Comparison of ENCODE assay signal across 24 mouse cellular contexts in genomic region chr7:70032857-70033256, GRCm38 (mm10).
"Had no signal": no experiment of that assay in that cellular context is flagged by ENCODE, and none has a peak within 500 bp of the region (broad histone marks: within the 10 kb centered on the region; RNA-seq: fewer than 3 reads in every experiment).

No protein-coding gene starts in this region.

- H3K9ac ChIP-seq: heart, embryonic 12.5 days; hindbrain, embryonic 13.5 days; intestine, embryonic 15.5 days; limb, embryonic 12.5 days; liver, embryonic 13.5 days; liver, embryonic 15.5 days; liver, postnatal 0 days had no signal

- H3K4me3 ChIP-seq: heart, embryonic 10.5 days; heart, embryonic 12.5 days; hindbrain, embryonic 13.5 days; intestine, embryonic 15.5 days; layer of hippocampus, adult 2 months; left cerebral cortex, adult 2 months; limb, embryonic 10.5 days; limb, embryonic 12.5 days; liver, embryonic 13.5 days; liver, embryonic 15.5 days had no signal

- H3K27me3 ChIP-seq: heart, embryonic 12.5 days; hindbrain, embryonic 13.5 days; intestine, embryonic 15.5 days; limb, embryonic 12.5 days; liver, embryonic 13.5 days; liver, embryonic 15.5 days had no signal

- H3K9me3 ChIP-seq: heart, embryonic 10.5 days; heart, embryonic 12.5 days; hindbrain, embryonic 13.5 days; intestine, embryonic 15.5 days; limb, embryonic 10.5 days; limb, embryonic 12.5 days; liver, embryonic 13.5 days; liver, embryonic 15.5 days had no signal

- H3K4me2 ChIP-seq: heart, embryonic 12.5 days; hindbrain, embryonic 13.5 days; intestine, embryonic 15.5 days; limb, embryonic 12.5 days; liver, embryonic 11.5 days; liver, embryonic 13.5 days; liver, embryonic 15.5 days had no signal

- ATAC-seq: hindbrain, embryonic 16.5 days; inflammation-experienced regulatory T-cells, adult 6 months; intestine, embryonic 15.5 days; intestine, postnatal 0 days; liver, postnatal 0 days had no signal

- DNase-seq: gastrocnemius, postnatal 14 days; gastrocnemius, postnatal 36 days; heart, adult 18-20 months; heart, postnatal 10 days; kidney, adult 18-20 months; kidney, adult 8-10 months; kidney, postnatal 10 days; kidney, postnatal 25 days; kidney, postnatal 4 days; liver, embryonic 13.5 days; liver, postnatal 0 days had no signal

- H3K36me3 ChIP-seq: heart, embryonic 10.5 days; heart, embryonic 12.5 days; hindbrain, embryonic 13.5 days; intestine, embryonic 15.5 days; limb, embryonic 10.5 days; limb, embryonic 12.5 days; liver, embryonic 13.5 days; liver, embryonic 15.5 days had no signal

- H3K4me1 ChIP-seq: heart, embryonic 10.5 days; heart, embryonic 12.5 days; hindbrain, embryonic 13.5 days; intestine, embryonic 15.5 days; limb, embryonic 10.5 days; limb, embryonic 12.5 days; liver, embryonic 13.5 days; liver, embryonic 15.5 days had no signal

- H3K27ac ChIP-seq: heart, embryonic 10.5 days; hindbrain, embryonic 13.5 days; intestine, embryonic 15.5 days; layer of hippocampus, adult 2 months; left cerebral cortex, adult 2 months; limb, embryonic 10.5 days; limb, embryonic 12.5 days; liver, embryonic 13.5 days; liver, embryonic 15.5 days had no signal
